Mouse (Mus musculus) liver, postnatal 0 days (tissue): ENCODE results near the gene Pop7. TPM values are rescaled to one million over a fixed set of nuclear protein-coding genes. Genes with fewer than 3 reads are reported as not detected.

ENCODE experiments used
- ATAC-seq: fragments of 200-750 bp; cut with Nextera tagmentation; 2 replicates; pipeline ENCODE4 v1.8.0; 2017; ENCODE audit warnings: mild to moderate bottlenecking, moderate library complexity
- DNase-seq: peaks from one replicate; pipeline ENCODE4 v3.0.0-alpha.2; 2016
- H3K27ac ChIP-seq: fragments of 300-500 bp; sonication (generic); 2 replicates; pipeline ENCODE4 v1.5.1; 2014; ENCODE audit warnings: antibody characterized with exemption, moderate library complexity, mild to moderate bottlenecking, low read depth
- H3K27me3 ChIP-seq: fragments of 300-500 bp; sonication (generic); 2 replicates; pipeline ENCODE4 v1.6.1; 2014; ENCODE audit warnings: low read length, control low read depth, mixed read lengths; ENCODE audit not compliant: insufficient read depth
- H3K36me3 ChIP-seq: fragments of 300-500 bp; sonication (generic); replicated peaks from 2 replicates; pipeline ENCODE4 v1.6.1; 2014; ENCODE audit warnings: mild to moderate bottlenecking, control low read depth, low read length, moderate library complexity, mixed read lengths; ENCODE audit not compliant: insufficient read depth
- H3K4me1 ChIP-seq: fragments of 300-500 bp; sonication (generic); 2 replicates; pipeline ENCODE4 v1.6.1; 2014; ENCODE audit warnings: antibody characterized with exemption, mild to moderate bottlenecking, control low read depth; ENCODE audit not compliant: insufficient read depth
- H3K4me2 ChIP-seq: fragments of 300-500 bp; sonication (generic); 2 replicates; pipeline ENCODE4 v1.6.1; 2014; ENCODE audit warnings: low read depth, mild to moderate bottlenecking, low read length, moderate library complexity, mixed read lengths
- H3K4me3 ChIP-seq: fragments of 300-500 bp; sonication (generic); 2 replicates; pipeline ENCODE4 v1.5.1; 2014; ENCODE audit warnings: low read depth, low read length
- H3K9ac ChIP-seq: fragments of 300-500 bp; sonication (generic); replicated peaks from 2 replicates; pipeline ENCODE4 v1.6.1; 2014; ENCODE audit warnings: mild to moderate bottlenecking, moderate library complexity
- H3K9me3 ChIP-seq: fragments of 300-500 bp; sonication (generic); 2 replicates; pipeline ENCODE4 v1.6.1; 2016; ENCODE audit warnings: mild to moderate bottlenecking, control low read depth, low read length, mixed read lengths
- CTCF ChIP-seq: sonication (generic); IDR thresholded peaks from 2 replicates; pipeline ENCODE4 v1.5.1; 2016; ENCODE audit warnings: antibody characterized with exemption, low read depth
- EP300 ChIP-seq: IDR thresholded peaks from 2 replicates; pipeline ENCODE4 v1.6.1; 2016; ENCODE audit warnings: antibody characterized with exemption, low read depth, mild to moderate bottlenecking
- WGBS: fragments of 180-500 bp; shearing (Covaris S2); extraction: QIAGEN DNeasy Blood & Tissue Kit; methylation state at CpG from one replicate; pipeline ENCODE4 v1.1.7; 2014; ENCODE audit not compliant: insufficient replicate concordance; 5-methylcytosine and 5-hydroxymethylcytosine counted together
- polyA plus RNA-seq: library from polyadenylated mRNA; unstranded; fragments of >200 nt; fragmentation: Nextera tagmentation; extraction: Ambion mirVana; gene quantifications from 2 replicates; pipeline ENCODE4 v1.2.1, GENCODE M21; 2015

Gene Pop7
- polyA plus RNA-seq, 1 experiment from 2014 or later: 27.7 TPM

DNA sequence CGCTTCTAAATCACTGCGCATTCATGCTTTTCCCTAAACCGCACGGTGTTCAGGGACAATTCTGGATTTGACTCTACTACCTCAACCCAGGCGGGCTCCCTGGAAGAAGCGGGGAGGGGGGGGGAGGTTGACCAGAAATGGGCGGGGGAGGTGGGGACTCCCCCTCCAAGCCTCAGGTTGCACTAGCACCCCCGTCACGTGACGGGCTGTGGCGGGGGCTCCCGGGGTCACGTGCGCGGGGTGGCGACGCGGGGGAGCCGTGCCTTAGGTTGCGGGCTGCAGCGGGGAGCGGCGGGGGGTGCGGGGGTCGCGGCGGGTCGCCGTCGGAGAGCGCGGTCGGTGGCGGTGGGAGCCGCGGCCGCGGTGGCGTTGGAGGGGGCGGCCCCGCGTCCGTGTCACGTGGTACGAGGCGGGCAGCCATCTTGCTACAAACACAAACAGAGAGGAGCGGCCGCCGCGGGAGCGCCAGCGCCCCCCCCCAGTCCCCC lies 7.7 kb upstream of the Pop7 start:
- H3K36me3 ChIP-seq: no peaks in the 10 kb centered on the region
- peak overlapping the region; percentile 90 for H3K4me2 ChIP-seq
- TF ChIP-seq CTCF (no peak), EP300 (no peak)
- peak overlapping the region; percentile 90 for H3K4me3 ChIP-seq
- H3K27ac ChIP-seq: peak overlapping the region; percentile 82
- WGBS: 3% methylated on average over 26 of the region's 52 CpGs
- H3K9me3 ChIP-seq: no peaks in the 10 kb centered on the region
- DNase-seq (peak; percentile 83), ATAC-seq (peak; percentile 84)
- no peaks in the 10 kb centered on the region for H3K27me3 ChIP-seq
- H3K4me1 ChIP-seq: peaks cover 13% of the 10 kb centered on the region
- peak overlapping the region; percentile 93 for H3K9ac ChIP-seq

DNA sequence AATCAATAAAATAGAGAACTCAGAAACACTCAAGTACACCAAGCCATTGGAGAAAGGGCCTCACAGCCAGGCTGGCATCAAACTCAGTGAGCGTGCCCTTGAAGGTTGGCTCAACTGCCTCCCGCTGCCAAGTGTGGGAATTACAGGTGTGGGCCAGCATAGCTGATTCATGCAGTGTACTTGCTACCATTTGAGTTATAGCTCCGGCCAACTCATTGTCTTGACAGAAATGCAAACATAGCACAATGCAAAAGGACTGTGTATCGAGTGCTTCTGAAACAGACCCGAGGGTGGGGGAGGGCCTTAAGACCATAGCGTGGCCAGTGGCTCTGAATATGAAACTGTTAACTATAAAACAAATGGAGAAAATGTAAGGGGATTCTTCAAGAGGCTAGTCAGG lies 1.7 kb upstream of the Pop7 start:
- Histone ChIP-seq H3K27ac (no peak overlapping the region), H3K9me3 (no peaks in the 10 kb centered on the region), H3K27me3 (no peaks in the 10 kb centered on the region), H3K4me3 (no peak overlapping the region), H3K4me2 (no peak overlapping the region), H3K36me3 (peaks cover 6% of the 10 kb centered on the region; the same call in 1 of the 2 replicates), H3K9ac (no peak overlapping the region), H3K4me1 (peaks cover 19% of the 10 kb centered on the region)
- ATAC-seq (no peak), DNase-seq (no peak)
- no peak for TF ChIP-seq EP300
- peak; percentile 39 for TF ChIP-seq CTCF
- 79% methylated on average over 6 of the region's 6 CpGs for WGBS

DNA sequence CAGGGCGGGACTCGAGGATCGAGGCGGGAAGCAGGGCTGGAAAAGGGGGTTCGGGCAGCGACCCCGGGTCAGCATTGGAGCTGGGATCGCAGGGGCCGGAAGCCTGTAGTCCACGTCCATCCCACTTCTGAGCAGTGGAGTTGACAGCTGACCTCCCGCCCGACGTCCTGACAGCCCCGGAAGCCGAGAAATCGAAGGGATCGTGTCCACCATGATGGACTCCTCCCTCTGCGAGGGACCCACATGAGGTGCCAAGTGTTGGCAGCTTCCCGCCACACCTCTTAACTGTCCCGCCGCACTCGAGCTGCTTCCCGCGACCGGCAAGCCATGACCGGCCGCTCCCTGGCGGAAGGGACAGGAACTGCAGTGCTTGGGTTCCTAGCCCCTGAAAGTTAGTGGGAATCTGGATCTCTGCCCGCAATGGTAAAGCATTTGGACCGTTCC lies 371 bp upstream of the Pop7 start:
- 0% methylated on average over 27 of the region's 30 CpGs for WGBS
- Histone ChIP-seq H3K9ac (peak overlapping the region; percentile 73), H3K27ac (peak overlapping the region; percentile 96), H3K4me1 (peaks cover 19% of the 10 kb centered on the region), H3K36me3 (peaks cover 6% of the 10 kb centered on the region; the same call in 1 of the 2 replicates), H3K4me2 (peak overlapping the region; percentile 73), H3K9me3 (no peaks in the 10 kb centered on the region), H3K4me3 (peak overlapping the region; percentile 75), H3K27me3 (no peaks in the 10 kb centered on the region)
- peak; percentile 99 for TF ChIP-seq CTCF
- no peak for TF ChIP-seq EP300
- DNase-seq: peak; percentile 91
- peak; percentile 85 for ATAC-seq

DNA sequence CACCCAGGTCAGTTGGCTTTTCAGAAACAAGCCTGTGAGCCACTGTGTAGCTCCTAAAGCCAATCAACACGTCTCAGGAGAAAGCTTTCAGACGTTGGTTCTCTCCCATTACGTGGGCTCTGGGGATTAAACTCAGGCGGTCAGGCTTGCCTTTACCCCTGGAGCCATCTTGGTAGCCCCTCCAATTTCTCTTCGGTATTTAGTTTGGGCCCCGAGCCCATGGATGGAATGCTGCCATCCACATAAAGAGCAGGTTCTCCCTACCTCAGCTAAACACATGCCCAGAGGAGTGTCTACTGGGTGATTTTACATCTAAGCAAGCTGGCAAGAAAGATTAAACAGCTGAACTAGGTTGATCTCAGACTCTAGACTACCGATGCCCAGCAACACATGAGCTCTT lies 2.1 kb downstream of the Pop7 start:
- H3K9me3 ChIP-seq: no peaks in the 10 kb centered on the region

DNA sequence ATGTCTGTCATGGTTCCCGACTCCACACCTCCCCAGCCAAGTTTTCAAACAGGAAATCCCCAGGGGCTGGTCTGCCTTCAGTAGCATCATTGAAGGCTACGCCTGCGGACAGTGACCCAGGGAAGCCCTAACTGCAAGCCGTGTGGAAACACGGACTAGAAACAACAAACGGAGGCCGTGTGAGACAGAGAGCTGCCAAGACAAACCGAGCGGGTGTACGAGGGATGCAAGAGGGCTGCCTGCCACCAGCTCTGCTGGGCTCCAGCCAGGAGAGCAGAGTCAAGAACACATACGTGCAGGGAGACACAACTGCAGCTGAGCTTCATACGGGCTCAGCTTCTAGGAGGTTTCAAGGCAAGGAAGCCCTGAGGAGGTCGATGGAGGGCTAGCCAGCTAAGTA lies 8.5 kb downstream of the Pop7 start:
- 62% methylated on average over 13 of the region's 13 CpGs for WGBS

More for the DNA sequence above, 2.1 kb downstream of the Pop7 start:
- ATAC-seq: no peak
- H3K4me3 ChIP-seq: no peak overlapping the region
- H3K27me3 ChIP-seq: no peaks in the 10 kb centered on the region
- no peak for TF ChIP-seq CTCF
- TF ChIP-seq EP300: no peak
- no peak overlapping the region for H3K9ac ChIP-seq
- peaks cover 6% of the 10 kb centered on the region; the same call in 1 of the 2 replicates for H3K36me3 ChIP-seq
- H3K4me2 ChIP-seq: no peak overlapping the region
- peaks cover 19% of the 10 kb centered on the region for H3K4me1 ChIP-seq
- no peak overlapping the region for H3K27ac ChIP-seq
- 83% methylated on average over 7 of the region's 7 CpGs for WGBS
- no peak for DNase-seq

DNA sequence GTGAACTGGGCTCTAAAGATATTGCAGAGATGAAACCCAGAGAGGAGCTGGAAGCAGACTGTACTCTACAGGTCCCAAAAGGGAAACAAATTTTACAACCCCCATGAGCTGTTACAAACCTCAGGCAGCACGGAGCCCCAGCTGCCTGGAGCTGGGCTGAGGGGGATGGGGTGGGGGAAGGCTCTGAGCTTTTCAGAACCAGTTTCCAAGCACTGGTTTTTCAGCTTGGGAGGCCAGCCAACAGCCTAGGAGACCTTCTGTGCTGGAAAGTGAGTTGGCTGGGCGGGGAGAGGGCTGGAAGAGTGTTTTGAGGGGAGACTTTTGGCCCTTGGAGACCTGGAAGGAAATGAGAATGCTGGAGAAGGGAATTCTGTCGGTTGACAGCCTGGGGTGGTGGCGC lies 10.8 kb downstream of the Pop7 start:
- Histone ChIP-seq H3K9ac (no peak overlapping the region), H3K4me2 (no peak overlapping the region), H3K4me3 (no peak overlapping the region), H3K36me3 (no peaks in the 10 kb centered on the region), H3K4me1 (peaks cover 3% of the 10 kb centered on the region; the same call in 1 of the 2 replicates), H3K27me3 (no peaks in the 10 kb centered on the region), H3K9me3 (no peaks in the 10 kb centered on the region), H3K27ac (no peak overlapping the region)
- WGBS: 50% methylated on average over 4 of the region's 4 CpGs
- no peak for DNase-seq
- ATAC-seq: no peak
- TF ChIP-seq CTCF (no peak), EP300 (no peak)

More for the DNA sequence above, 8.5 kb downstream of the Pop7 start:
- H3K27me3 ChIP-seq: no peaks in the 10 kb centered on the region
- H3K4me3 ChIP-seq: no peak overlapping the region
- peaks cover 3% of the 10 kb centered on the region; the same call in 1 of the 2 replicates for H3K4me1 ChIP-seq
- DNase-seq: no peak
- TF ChIP-seq CTCF (no peak), EP300 (no peak)
- H3K9me3 ChIP-seq: no peaks in the 10 kb centered on the region
- ATAC-seq: peak; percentile 59
- 0 out of 2 replicates have a peak overlapping the region, but pooled peaks have one; percentile 48 for H3K27ac ChIP-seq
- no peak overlapping the region for H3K4me2 ChIP-seq
- no peak overlapping the region for H3K9ac ChIP-seq
- H3K36me3 ChIP-seq: no peaks in the 10 kb centered on the region

DNA sequence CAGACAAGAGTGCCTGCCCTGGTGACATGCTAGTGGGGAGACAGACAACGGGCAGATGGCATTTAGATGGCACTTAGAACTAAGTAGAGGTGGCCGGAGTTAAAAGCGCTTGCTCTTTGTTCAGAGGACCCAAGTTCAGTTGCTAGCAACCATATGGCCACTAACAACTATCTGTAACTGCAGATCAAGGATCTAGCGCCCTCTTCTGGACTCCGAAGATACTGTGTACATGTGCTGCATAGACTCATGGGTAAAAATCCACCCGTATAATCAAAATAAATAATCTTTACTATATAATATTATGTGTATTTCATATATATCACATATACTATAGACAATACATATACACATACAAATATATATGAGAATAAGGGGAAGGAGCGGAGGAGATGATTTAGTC lies 14.7 kb downstream of the Pop7 start:
- H3K27me3 ChIP-seq: 0 out of 2 replicates have a peak, but pooled peaks cover 13% of the 10 kb centered on the region
- H3K4me3 ChIP-seq: no peak overlapping the region
- no peak overlapping the region for H3K27ac ChIP-seq
- no peak overlapping the region for H3K9ac ChIP-seq
- no peak overlapping the region for H3K4me2 ChIP-seq
- DNase-seq (no peak), ATAC-seq (no peak)
- H3K36me3 ChIP-seq: no peaks in the 10 kb centered on the region
- no peaks in the 10 kb centered on the region for H3K4me1 ChIP-seq
- WGBS: 87% methylated on average over 7 of the region's 7 CpGs
- TF ChIP-seq EP300: no peak
- peak; percentile 44 for TF ChIP-seq CTCF
- no peaks in the 10 kb centered on the region for H3K9me3 ChIP-seq
